Mouse (Mus musculus) stomach, embryonic 16.5 days (tissue): ENCODE results near the gene Hbp1. TPM values are rescaled to one million over a fixed set of nuclear protein-coding genes. Genes with fewer than 3 reads are reported as not detected.

Experiments used
- ATAC-seq: fragments of 200-750 bp; cut with Nextera tagmentation; 2 replicates; pipeline ENCODE4 v1.8.0; 2017; ENCODE audit warnings: moderate number of reproducible peaks, moderate TSS enrichment; ENCODE audit not compliant: insufficient read depth, low FRiP score
- H3K27ac ChIP-seq: fragments of 300-500 bp; sonication (generic); 2 replicates; pipeline ENCODE4 v1.5.1; 2014; ENCODE audit warnings: low read length
- H3K27me3 ChIP-seq: fragments of 300-500 bp; sonication (generic); 2 replicates; pipeline ENCODE4 v1.6.1; 2014; ENCODE audit warnings: low read length, control low read depth, mixed read lengths; ENCODE audit not compliant: control insufficient read depth, insufficient read depth
- H3K36me3 ChIP-seq: fragments of 300-500 bp; sonication (generic); 2 replicates; pipeline ENCODE4 v1.6.1; 2014; ENCODE audit warnings: low read length; ENCODE audit not compliant: control insufficient read depth, insufficient read depth
- H3K4me1 ChIP-seq: fragments of 300-500 bp; sonication (generic); 2 replicates; pipeline ENCODE4 v1.6.1; 2014; ENCODE audit warnings: low read length, control low read depth, mixed read lengths; ENCODE audit not compliant: control insufficient read depth, insufficient read depth
- H3K4me2 ChIP-seq: fragments of 300-500 bp; sonication (generic); 2 replicates; pipeline ENCODE4 v1.6.1; 2014; ENCODE audit warnings: low read depth, low read length, mixed read lengths
- H3K4me3 ChIP-seq: fragments of 300-500 bp; sonication (generic); replicated peaks from 2 replicates; pipeline ENCODE4 v1.5.1; 2014; ENCODE audit warnings: mild to moderate bottlenecking, low read length
- H3K9ac ChIP-seq: fragments of 300-500 bp; sonication (generic); 2 replicates; pipeline ENCODE4 v1.6.1; 2014; ENCODE audit warnings: low read length
- H3K9me3 ChIP-seq: fragments of 300-500 bp; sonication (generic); replicated peaks from 2 replicates; pipeline ENCODE4 v1.6.1; 2016; ENCODE audit warnings: low read length, control low read depth; ENCODE audit not compliant: control insufficient read depth
- WGBS: fragments of 180-500 bp; shearing (Covaris S2); extraction: QIAGEN DNeasy Blood & Tissue Kit; methylation state at CpG from one replicate; pipeline ENCODE4 v1.1.7; 2014; 5-methylcytosine and 5-hydroxymethylcytosine counted together
- polyA plus RNA-seq: library from polyadenylated mRNA; unstranded; fragments of >200 nt; fragmentation: Nextera tagmentation; extraction: Ambion mirVana; gene quantifications from 2 replicates; pipeline ENCODE4 v1.2.1, GENCODE M21; 2015

Gene Hbp1
- polyA plus RNA-seq, result 103 and 115 TPM in 2 replicates

DNA sequence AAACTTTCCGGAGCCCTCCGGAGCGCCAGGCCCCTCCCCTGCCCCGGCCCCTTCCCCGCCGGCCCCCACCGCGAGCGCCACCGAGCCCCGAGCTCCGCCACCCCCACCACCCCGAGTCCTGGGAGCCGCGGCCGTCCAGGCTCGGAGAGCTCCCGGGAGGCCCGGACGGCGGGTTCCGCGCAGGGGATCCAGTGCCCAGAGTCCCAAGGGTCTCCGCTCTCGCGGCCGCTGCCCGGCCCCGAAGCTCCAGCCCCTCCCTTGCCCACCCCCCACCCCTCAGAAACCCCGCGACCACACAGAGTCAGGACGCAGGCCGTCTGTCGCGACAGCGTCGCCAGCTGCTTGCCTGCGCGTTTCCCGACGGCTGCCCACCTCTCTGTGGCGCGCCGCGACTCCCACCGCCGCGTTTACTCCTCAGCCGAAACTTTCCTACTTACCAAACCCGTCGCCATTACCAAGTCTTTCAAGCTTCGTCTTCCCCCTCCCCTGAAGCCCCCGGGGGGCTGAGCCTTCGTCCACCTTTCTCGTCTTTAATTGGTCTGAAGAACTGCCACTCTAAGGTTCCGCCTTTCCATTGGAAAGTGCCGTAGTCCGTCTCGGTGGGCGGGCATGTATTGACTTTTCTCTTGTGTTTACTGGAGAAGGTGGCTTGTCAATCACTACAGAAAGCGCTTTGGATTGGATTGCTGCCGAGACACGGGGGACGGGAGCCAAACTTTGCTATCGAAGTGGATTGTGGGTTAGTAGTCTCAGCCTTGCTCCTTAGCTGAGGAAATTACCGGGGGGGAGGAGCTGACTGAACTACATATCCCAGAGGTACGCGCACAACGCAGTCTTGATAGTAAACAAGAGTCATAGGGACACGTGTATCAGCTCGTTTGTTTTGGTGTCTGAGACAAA is at the start of gene Hbp1:
Hbp1 (minus strand) TSS at position 777 of the 900 bp plus-strand sequence.
- Histone ChIP-seq H3K36me3 (no peaks in the 10 kb centered on the region), H3K4me2 (peak within 1 kb of the TSS; percentile 75), H3K27me3 (no peaks in the 10 kb centered on the region), H3K9me3 (no peaks in the 10 kb centered on the region), H3K27ac (peak within 1 kb of the TSS; percentile 99), H3K4me1 (peaks cover 7% of the 10 kb centered on the region), H3K9ac (peak within 1 kb of the TSS; percentile 96), H3K4me3 (peak within 1 kb of the TSS; percentile 87)
- ATAC-seq, result peak; percentile 96
- WGBS, result 1% methylated on average over 63 of the region's 71 CpGs

DNA sequence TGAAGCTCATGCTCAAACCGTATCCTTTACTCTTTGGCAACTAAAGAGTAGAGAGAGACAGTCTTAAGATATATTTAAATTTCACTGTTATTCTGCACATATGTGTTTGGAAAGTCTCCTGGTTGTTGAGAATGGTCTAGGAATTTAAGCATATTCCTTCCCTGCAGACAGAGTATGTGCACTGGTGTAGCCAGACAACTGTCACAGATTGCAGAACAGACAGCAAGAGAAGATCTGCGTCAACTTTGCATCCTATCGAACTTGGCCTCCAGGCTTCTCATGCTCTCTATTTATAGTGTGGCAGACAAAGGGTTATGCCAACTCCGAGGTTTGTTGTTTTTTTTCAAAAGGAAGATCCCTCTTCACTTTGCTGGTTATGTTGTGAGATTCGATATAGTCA is 48.4 kb upstream of the Hbp1 start:
- H3K4me3 ChIP-seq, result no peak overlapping the region
- H3K9ac ChIP-seq, result no peak overlapping the region
- no peak overlapping the region for H3K4me2 ChIP-seq
- H3K36me3 ChIP-seq, result no peaks in the 10 kb centered on the region
- no peak overlapping the region for H3K27ac ChIP-seq
- H3K4me1 ChIP-seq, result peaks cover 3% of the 10 kb centered on the region
- no peak for ATAC-seq
- no peaks in the 10 kb centered on the region for H3K27me3 ChIP-seq
- WGBS, result 71% methylated on average over 5 of the region's 5 CpGs
- H3K9me3 ChIP-seq, result no peaks in the 10 kb centered on the region

DNA sequence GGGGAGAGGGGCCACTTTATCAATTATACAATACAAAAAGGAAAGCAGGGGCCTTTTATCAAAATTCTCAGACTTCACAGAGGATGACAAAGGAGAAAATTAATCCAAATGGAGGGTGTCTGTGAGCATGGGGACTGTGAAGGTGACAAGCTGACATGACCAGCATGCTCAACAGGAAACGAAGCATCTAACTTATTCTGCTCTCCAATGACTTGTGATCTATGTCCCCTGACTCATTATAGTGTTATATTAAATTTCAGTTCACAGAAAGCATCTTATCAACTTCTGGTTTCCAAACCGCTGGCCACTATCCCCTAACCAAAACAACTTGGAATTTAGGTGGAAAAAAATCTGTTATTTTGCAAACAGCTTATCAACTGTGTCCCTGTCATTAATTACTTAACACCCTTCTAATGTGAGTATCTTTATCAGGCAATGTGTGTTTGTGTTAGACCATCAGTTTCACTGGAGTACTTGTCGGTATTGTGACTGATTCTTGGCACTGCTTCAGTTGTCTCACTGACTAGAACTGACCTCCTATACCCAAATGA is 47.1 kb upstream of the Hbp1 start:
- Histone ChIP-seq H3K4me1 (peaks cover 3% of the 10 kb centered on the region), H3K4me2 (no peak overlapping the region), H3K27me3 (no peaks in the 10 kb centered on the region), H3K36me3 (no peaks in the 10 kb centered on the region), H3K9me3 (no peaks in the 10 kb centered on the region), H3K27ac (no peak overlapping the region), H3K9ac (no peak overlapping the region), H3K4me3 (no peak overlapping the region)
- ATAC-seq, result no peak
- WGBS, result 56% methylated on average over 3 of the region's 3 CpGs

DNA sequence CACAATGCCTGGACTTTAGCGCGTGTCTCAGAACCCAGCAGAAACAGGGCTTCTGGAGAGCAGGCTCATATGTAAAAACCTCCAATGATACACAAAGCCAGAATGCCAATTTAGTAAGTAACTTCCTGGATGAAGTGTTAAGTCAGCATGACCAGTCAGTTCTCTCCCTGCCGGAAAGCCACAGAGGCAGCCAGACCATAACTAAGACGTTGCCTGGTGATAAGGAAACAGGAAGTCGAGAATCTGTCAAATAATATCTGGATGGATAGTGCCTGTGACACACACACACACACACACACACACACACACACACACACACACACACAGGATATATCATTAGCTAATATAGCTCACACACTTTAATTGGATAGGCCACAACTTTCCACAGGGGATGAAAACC is 46.5 kb upstream of the Hbp1 start:
- no peaks in the 10 kb centered on the region for H3K27me3 ChIP-seq
- H3K36me3 ChIP-seq, result no peaks in the 10 kb centered on the region
- H3K4me1 ChIP-seq, result peaks cover 3% of the 10 kb centered on the region
- ATAC-seq, result peak; percentile 69; the same call in 1 of the 2 replicates
- no peak overlapping the region for H3K9ac ChIP-seq
- no peaks in the 10 kb centered on the region for H3K9me3 ChIP-seq
- no peak overlapping the region for H3K27ac ChIP-seq
- 46% methylated on average over 5 of the region's 5 CpGs for WGBS
- H3K4me3 ChIP-seq, result no peak overlapping the region
- no peak overlapping the region for H3K4me2 ChIP-seq

DNA sequence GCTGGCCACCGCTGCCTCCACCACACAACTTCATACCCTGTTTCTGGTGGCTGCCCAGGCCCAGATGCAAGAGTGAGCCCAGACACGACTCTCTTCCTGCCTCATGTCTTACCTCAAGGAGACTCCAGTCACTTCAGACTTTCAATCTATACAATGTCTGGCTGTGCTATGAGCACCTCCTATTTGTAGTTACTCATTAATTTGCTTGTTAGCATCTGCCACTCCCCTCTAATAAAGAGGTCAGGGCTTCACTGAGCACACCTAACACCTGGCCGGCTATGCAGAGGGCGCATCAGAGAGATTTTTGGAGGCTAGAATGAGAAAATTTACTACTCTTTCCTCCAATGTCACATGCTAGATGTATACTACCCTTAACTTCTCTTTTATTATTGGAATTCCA is 40.2 kb upstream of the Hbp1 start:
- WGBS, result 84% methylated on average over 4 of the region's 4 CpGs

DNA sequence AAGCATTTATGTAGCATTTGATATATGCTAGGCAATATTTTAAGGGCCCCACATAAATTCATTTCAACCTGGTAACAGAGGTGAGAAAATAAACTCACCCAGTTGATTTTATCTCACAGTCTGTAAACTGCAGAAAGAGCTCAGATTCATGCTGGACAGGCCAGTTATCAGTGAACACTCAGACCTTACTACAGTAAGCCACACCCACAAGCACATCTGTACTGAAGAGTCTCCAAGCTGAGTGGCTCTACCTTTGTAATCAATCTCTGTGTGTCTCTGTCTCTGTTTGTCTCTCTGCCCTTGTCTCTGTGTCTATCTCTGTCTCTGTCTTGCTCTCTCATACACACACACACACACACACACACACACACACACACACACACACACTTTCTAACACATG is 39.4 kb upstream of the Hbp1 start:
- ATAC-seq, result no peak
- H3K4me3 ChIP-seq, result no peak overlapping the region
- H3K27me3 ChIP-seq, result no peaks in the 10 kb centered on the region
- no peaks in the 10 kb centered on the region for H3K9me3 ChIP-seq
- no peaks in the 10 kb centered on the region; the same call in 1 of the 2 replicates for H3K36me3 ChIP-seq
- H3K4me1 ChIP-seq, result no peaks in the 10 kb centered on the region
- H3K27ac ChIP-seq, result no peak overlapping the region
- H3K4me2 ChIP-seq, result no peak overlapping the region
- H3K9ac ChIP-seq, result no peak overlapping the region

More for the DNA sequence above, 40.2 kb upstream of the Hbp1 start:
- ATAC-seq, result no peak
- no peak overlapping the region for H3K4me2 ChIP-seq
- H3K27ac ChIP-seq, result no peak overlapping the region
- H3K4me3 ChIP-seq, result no peak overlapping the region
- no peaks in the 10 kb centered on the region for H3K9me3 ChIP-seq
- no peaks in the 10 kb centered on the region for H3K4me1 ChIP-seq
- H3K27me3 ChIP-seq, result no peaks in the 10 kb centered on the region
- H3K36me3 ChIP-seq, result no peaks in the 10 kb centered on the region; the same call in 1 of the 2 replicates
- H3K9ac ChIP-seq, result no peak overlapping the region

DNA sequence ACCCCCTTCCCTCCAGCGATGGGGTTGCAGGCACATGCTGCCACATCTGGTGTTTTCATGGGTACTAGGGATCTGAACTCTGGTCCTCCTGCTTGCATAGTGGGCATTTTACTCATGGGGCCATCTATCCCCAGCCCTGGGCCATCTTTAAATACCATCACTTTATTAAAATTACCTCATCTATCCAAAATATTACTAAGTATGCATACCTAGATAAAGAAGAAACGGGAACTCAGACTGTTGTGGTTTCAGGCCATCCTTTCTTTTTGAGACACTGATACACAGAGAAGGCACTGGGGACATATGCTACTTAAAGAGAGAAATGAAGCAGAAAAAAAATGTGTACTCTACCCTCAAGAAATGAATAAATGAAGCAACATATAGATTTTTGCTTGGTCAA is 36.1 kb upstream of the Hbp1 start:
- H3K4me3 ChIP-seq, result no peak overlapping the region
- H3K36me3 ChIP-seq, result no peaks in the 10 kb centered on the region; the same call in 1 of the 2 replicates
- ATAC-seq, result no peak
- WGBS, result 89% methylated on average over 2 of the region's 2 CpGs
- H3K9ac ChIP-seq, result no peak overlapping the region
- no peaks in the 10 kb centered on the region for H3K4me1 ChIP-seq
- H3K9me3 ChIP-seq, result no peaks in the 10 kb centered on the region
- H3K27me3 ChIP-seq, result no peaks in the 10 kb centered on the region
- no peak overlapping the region for H3K4me2 ChIP-seq
- no peak overlapping the region for H3K27ac ChIP-seq

DNA sequence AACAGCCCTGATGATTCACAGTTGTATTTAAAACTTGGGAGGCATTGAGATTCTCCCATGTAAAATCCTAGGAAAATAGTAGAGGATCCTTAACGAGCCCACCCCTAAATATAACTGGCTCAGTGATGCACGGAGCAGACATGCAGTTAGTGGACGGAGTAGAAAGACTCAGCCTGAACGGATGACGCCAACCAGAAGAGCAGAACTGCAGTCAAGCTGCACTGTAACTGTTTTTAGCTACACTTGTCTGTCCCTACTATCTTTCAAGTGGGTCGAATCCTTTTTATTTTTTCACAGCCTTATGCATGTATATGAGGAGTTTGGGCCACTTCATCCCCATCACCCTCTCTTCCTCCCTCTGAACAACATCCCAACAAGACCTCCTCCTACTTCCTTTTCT is 35.4 kb upstream of the Hbp1 start:
- Histone ChIP-seq H3K9me3 (no peaks in the 10 kb centered on the region), H3K27me3 (no peaks in the 10 kb centered on the region), H3K4me1 (no peaks in the 10 kb centered on the region), H3K27ac (no peak overlapping the region), H3K4me2 (no peak overlapping the region), H3K9ac (no peak overlapping the region), H3K4me3 (no peak overlapping the region), H3K36me3 (no peaks in the 10 kb centered on the region; the same call in 1 of the 2 replicates)
- no peak for ATAC-seq
- WGBS, result 93% methylated on average over 6 of the region's 6 CpGs

DNA sequence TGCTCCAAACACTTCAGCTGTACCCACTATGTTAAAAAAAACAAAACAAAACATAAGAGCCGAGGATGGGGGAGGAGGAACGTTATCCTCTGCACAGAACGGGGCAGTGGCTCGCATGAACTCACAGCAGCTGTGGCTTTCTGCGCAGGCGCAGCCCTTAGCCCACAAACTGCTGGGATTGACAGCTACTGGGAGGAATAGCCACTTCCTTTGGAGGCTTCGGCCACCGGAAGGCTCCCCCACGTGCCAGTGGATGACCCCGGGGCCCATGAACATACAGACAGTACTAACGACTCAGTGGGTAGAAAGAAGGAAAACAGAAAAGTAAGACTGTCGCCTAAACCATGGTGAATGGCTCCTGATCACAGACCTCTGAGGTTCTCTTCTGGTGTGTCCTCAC is 34.3 kb upstream of the Hbp1 start:
- Histone ChIP-seq H3K27me3 (no peaks in the 10 kb centered on the region), H3K4me3 (no peak overlapping the region), H3K9me3 (no peaks in the 10 kb centered on the region), H3K4me2 (no peak overlapping the region), H3K4me1 (no peaks in the 10 kb centered on the region), H3K36me3 (no peaks in the 10 kb centered on the region; the same call in 1 of the 2 replicates), H3K27ac (no peak overlapping the region), H3K9ac (no peak overlapping the region)
- ATAC-seq, result no peak
- WGBS, result 56% methylated on average over 12 of the region's 12 CpGs
